Mouse (Mus musculus): Measurements from ENCODE around the gene Gm10260.

- TF ChIP-seq CTCF (IDR thresholded peaks at IDR 0.05; ENCODE audit: insufficient read depth, low read length) (no peak), POLR2A (IDR thresholded peaks at IDR 0.05; ENCODE audit: borderline replicate concordance, extremely low read depth, low read depth, low read length) (no peak)
Observed at GRCm38 (mm10) chr13:97764067-97764466, 3.6 kb upstream of the Gm10260 start.
